Mouse (Mus musculus) hindbrain, embryonic 13.5 days (tissue): ENCODE data around the gene Rai1. TPM values are rescaled to one million over a fixed set of nuclear protein-coding genes. Genes with fewer than 3 reads are reported as not detected.

Experiments
- ATAC-seq: fragments of 200-750 bp; cut with Nextera tagmentation; 2 replicates; pipeline ENCODE4 v1.8.0; 2017; ENCODE audit warnings: moderate TSS enrichment; ENCODE audit not compliant: low FRiP score
- H3K27ac ChIP-seq: fragments of 300-500 bp; sonication (generic); 2 replicates; pipeline ENCODE4 v1.5.1; 2015; ENCODE audit warnings: inconsistent platforms, mild to moderate bottlenecking, moderate library complexity
- H3K27me3 ChIP-seq: fragments of 300-500 bp; sonication (generic); 2 replicates; pipeline ENCODE4 v1.6.1; 2015; ENCODE audit warnings: mild to moderate bottlenecking, inconsistent platforms
- H3K36me3 ChIP-seq: fragments of 300-500 bp; sonication (generic); 2 replicates; pipeline ENCODE4 v1.6.1; 2015; ENCODE audit warnings: mild to moderate bottlenecking, inconsistent platforms
- H3K4me1 ChIP-seq: fragments of 300-500 bp; sonication (generic); replicated peaks from 2 replicates; pipeline ENCODE4 v1.6.1; 2015; ENCODE audit warnings: inconsistent platforms
- H3K4me2 ChIP-seq: fragments of 300-500 bp; sonication (generic); 2 replicates; pipeline ENCODE4 v1.6.1; 2015; ENCODE audit warnings: inconsistent platforms, mild to moderate bottlenecking, moderate library complexity
- H3K4me3 ChIP-seq: fragments of 300-500 bp; sonication (generic); 2 replicates; pipeline ENCODE4 v1.5.1; 2015; ENCODE audit warnings: mild to moderate bottlenecking, inconsistent platforms
- H3K9ac ChIP-seq: fragments of 300-500 bp; sonication (generic); 2 replicates; pipeline ENCODE4 v1.6.1; 2015; ENCODE audit warnings: mild to moderate bottlenecking, inconsistent platforms
- H3K9me3 ChIP-seq: fragments of 300-500 bp; sonication (generic); 2 replicates; pipeline ENCODE4 v1.6.1; 2016; ENCODE audit warnings: inconsistent platforms
- WGBS: fragments of 180-500 bp; shearing (Covaris S2); methylation state at CpG from one replicate; pipeline ENCODE4 v1.1.7; 2015; 5-methylcytosine and 5-hydroxymethylcytosine counted together
- polyA plus RNA-seq: library from polyadenylated mRNA; unstranded; fragments of >200 nt; fragmentation: Nextera tagmentation; extraction: Ambion mirVana; gene quantifications from 2 replicates; pipeline ENCODE4 v1.2.1, GENCODE M21; 2015

Rai1 gene
- polyA plus RNA-seq, 1 experiment from 2014 or later: 32.6 TPM

GRCm38 (mm10) chr11:60202710-60203638 lies 98.2 kb downstream of the Rai1 start:
- 78% methylated on average over 26 of the region's 26 CpGs for WGBS
- Histone ChIP-seq H3K27me3 (no peaks in the 10 kb centered on the region), H3K27ac (peak overlapping the region; percentile 92), H3K4me2 (no peak overlapping the region), H3K36me3 (peaks cover 83% of the 10 kb centered on the region), H3K4me3 (no peak overlapping the region), H3K4me1 (peaks cover 65% of the 10 kb centered on the region), H3K9ac (peak overlapping the region; percentile 59), H3K9me3 (no peaks in the 10 kb centered on the region)
- no peak for ATAC-seq

DNA sequence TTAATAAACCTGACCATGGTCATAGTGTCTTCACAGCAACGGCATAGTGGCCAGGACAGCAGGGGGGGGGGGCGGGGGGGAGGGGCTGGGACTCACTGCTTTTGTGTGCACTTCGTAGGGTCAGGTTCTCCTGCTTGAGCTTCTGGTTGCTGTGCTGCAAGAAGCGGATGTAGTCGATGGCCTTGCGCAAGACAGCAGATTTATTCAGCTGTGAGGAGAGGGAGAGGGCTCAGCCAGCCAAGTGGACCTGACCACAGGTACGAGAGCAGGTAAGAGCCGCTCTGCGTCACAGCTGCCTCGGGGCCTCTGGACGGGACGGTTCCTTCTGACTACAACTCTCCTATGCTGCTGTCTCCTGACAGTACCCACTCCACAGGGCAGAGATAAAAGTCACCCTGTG lies 100.2 kb downstream of the Rai1 start:
- Histone ChIP-seq H3K9ac (no peak overlapping the region), H3K27ac (peak overlapping the region; percentile 92; the same call in 1 of the 2 replicates), H3K4me3 (no peak overlapping the region), H3K4me1 (peaks cover 82% of the 10 kb centered on the region), H3K36me3 (peaks cover 71% of the 10 kb centered on the region), H3K9me3 (no peaks in the 10 kb centered on the region), H3K4me2 (no peak overlapping the region), H3K27me3 (no peaks in the 10 kb centered on the region)
- ATAC-seq: no peak
- WGBS: 88% methylated on average over 11 of the region's 12 CpGs

DNA sequence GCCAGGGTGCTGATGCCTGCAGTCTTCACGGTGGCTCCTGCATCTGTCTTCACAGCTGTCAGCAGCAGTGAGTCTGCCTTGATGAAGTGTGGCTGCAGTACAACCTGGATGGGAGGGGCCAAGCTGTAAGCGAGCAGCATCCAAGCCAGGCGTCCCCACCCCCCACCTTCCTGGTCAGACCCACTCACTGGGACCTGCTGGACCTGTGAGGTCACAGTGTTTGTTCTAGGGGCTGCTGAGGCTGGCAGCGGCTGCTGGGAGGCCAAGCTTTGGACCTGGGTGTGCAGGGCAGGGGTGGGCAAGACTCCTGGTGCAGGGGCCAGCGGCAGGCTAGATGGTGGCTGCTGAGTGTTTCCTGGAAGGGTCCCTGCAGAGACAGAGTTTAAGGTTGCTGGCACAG lies 101.4 kb downstream of the Rai1 start:
- Histone ChIP-seq H3K27me3 (no peaks in the 10 kb centered on the region), H3K9ac (peak overlapping the region; percentile 63), H3K4me1 (peaks cover 85% of the 10 kb centered on the region), H3K4me2 (0 out of 2 replicates have a peak overlapping the region, but pooled peaks have one; percentile 1), H3K4me3 (no peak overlapping the region), H3K9me3 (no peaks in the 10 kb centered on the region), H3K27ac (peak overlapping the region; percentile 76), H3K36me3 (peaks cover 59% of the 10 kb centered on the region)
- no peak for ATAC-seq
- 71% methylated on average over 5 of the region's 5 CpGs for WGBS

- no peak for ATAC-seq
- peak overlapping the region; percentile 90 for H3K27ac ChIP-seq
- H3K4me3 ChIP-seq: peak overlapping the region; percentile 45
- H3K4me1 ChIP-seq: peaks cover 89% of the 10 kb centered on the region
- WGBS: 67% methylated on average over 6 of the region's 6 CpGs
- H3K9me3 ChIP-seq: no peaks in the 10 kb centered on the region
- H3K9ac ChIP-seq: peak overlapping the region; percentile 74
- peak overlapping the region; percentile 65 for H3K4me2 ChIP-seq
- H3K27me3 ChIP-seq: no peaks in the 10 kb centered on the region
- H3K36me3 ChIP-seq: peaks cover 39% of the 10 kb centered on the region
These were observed 103.4 kb downstream of the Rai1 start for GRCm38 (mm10) chr11:60208201-60208600.

DNA sequence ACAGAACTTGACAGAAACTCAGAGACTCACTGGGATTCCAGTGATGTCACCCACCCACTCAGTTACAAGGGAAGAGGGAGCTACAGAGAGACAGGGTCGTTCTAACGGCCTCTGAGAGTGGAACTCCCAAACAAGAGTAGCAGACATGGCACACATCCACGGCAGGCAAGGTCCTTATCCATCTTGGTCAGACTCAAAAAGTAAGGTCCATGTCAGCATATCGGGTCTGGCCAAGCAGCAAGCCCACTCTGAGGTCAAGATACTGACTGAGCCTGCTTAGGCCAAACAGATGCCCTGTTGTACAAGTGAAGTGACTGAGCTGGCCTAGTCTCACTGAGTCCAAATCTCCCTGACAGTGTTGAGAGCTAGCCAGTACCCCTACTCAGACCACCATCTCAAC lies 103.9 kb downstream of the Rai1 start:
- Histone ChIP-seq H3K4me3 (peak overlapping the region; percentile 45), H3K27ac (peak overlapping the region; percentile 90), H3K36me3 (peaks cover 35% of the 10 kb centered on the region), H3K27me3 (no peaks in the 10 kb centered on the region), H3K4me1 (peaks cover 88% of the 10 kb centered on the region), H3K4me2 (peak overlapping the region; percentile 65), H3K9ac (peak overlapping the region; percentile 74), H3K9me3 (no peaks in the 10 kb centered on the region)
- ATAC-seq: no peak
- WGBS: 45% methylated on average over 4 of the region's 4 CpGs

- no peaks in the 10 kb centered on the region for H3K9me3 ChIP-seq
- peak overlapping the region; percentile 90 for H3K27ac ChIP-seq
- H3K4me1 ChIP-seq: peaks cover 84% of the 10 kb centered on the region
- H3K27me3 ChIP-seq: no peaks in the 10 kb centered on the region
- H3K9ac ChIP-seq: peak overlapping the region; percentile 74
- peak overlapping the region; percentile 45 for H3K4me3 ChIP-seq
- peak overlapping the region; percentile 65 for H3K4me2 ChIP-seq
- peaks cover 29% of the 10 kb centered on the region for H3K36me3 ChIP-seq
- WGBS: 36% methylated on average over 7 of the region's 7 CpGs
- ATAC-seq: peak; percentile 64
These were observed 104.6 kb downstream of the Rai1 start for GRCm38 (mm10) chr11:60209217-60209932.

DNA sequence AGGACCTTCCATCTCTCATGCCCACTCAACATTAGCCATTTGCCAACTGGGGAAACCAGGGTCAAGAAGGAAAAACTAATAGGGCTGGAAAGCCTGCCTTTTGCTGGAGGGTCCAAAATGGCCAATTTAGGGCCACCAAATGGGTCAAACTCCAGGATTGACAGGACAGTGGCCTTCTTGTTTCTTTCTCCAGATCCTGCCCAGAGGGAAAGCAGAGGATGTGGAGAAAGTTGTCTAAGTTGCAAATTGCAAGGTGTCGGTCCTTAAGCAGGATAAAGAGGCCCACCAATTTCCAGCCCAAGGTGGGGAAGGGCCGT lies 105.1 kb downstream of the Rai1 start:
- peak overlapping the region; percentile 90 for H3K27ac ChIP-seq
- peak overlapping the region; percentile 65 for H3K4me2 ChIP-seq
- no peaks in the 10 kb centered on the region for H3K9me3 ChIP-seq
- WGBS: 8% methylated on average over 2 of the region's 2 CpGs
- H3K4me3 ChIP-seq: peak overlapping the region; percentile 45
- H3K27me3 ChIP-seq: no peaks in the 10 kb centered on the region
- H3K36me3 ChIP-seq: peaks cover 23% of the 10 kb centered on the region
- no peak for ATAC-seq
- peaks cover 84% of the 10 kb centered on the region for H3K4me1 ChIP-seq
- peak overlapping the region; percentile 74 for H3K9ac ChIP-seq

DNA sequence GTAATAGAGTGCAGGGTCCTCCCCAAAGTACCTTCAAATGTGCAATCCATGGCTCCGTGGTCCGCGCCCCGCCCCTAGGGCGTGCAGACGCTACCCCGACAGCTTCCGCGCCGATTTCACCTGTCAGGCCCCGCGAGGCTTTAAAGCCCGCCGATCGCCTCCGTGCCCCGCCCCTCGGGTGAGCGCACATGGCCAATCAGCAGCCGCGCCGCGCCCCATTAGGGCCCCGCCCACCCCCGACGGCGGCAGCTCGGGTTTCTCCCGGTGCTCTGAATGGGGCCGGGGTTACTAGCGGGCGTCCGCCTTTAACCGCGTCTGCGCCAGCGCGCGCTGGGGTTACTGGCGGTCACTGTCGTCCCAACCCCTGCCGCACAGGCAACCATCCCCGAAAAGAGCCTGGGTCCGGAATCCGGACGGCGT lies 105.5 kb downstream of the Rai1 start:
- Histone ChIP-seq H3K27ac (peak overlapping the region; percentile 90), H3K27me3 (no peaks in the 10 kb centered on the region), H3K4me2 (peak overlapping the region; percentile 65), H3K4me3 (peak overlapping the region; percentile 45), H3K9ac (peak overlapping the region; percentile 74), H3K9me3 (no peaks in the 10 kb centered on the region), H3K36me3 (peaks cover 19% of the 10 kb centered on the region), H3K4me1 (peaks cover 82% of the 10 kb centered on the region)
- WGBS: under 1% methylated on average over 47 of the region's 47 CpGs
- ATAC-seq: peak; percentile 83

DNA sequence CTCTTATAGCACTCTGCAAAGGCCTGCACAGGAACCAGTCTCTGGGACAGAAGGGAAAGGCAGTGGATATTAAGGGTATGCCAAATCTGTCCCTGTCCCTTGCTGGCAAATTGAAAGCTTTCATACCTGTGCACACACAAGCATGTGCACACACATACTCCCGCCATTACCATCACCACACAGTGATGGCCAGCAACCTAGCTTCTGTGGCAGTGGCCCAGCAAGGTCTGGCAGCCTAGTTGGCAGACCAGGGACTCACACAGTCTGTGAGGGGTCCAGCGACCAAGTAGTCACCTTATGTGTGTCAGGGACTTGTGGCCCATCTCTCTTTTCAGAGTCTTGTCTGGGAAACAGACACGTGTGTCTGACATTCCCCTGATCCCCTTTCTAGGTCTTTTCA lies 106.3 kb downstream of the Rai1 start:
- Histone ChIP-seq H3K4me3 (0 out of 2 replicates have a peak overlapping the region, but pooled peaks have one; percentile 45), H3K27ac (peak overlapping the region; percentile 90), H3K27me3 (no peaks in the 10 kb centered on the region), H3K4me2 (peak overlapping the region; percentile 65), H3K4me1 (peaks cover 73% of the 10 kb centered on the region), H3K36me3 (peaks cover 11% of the 10 kb centered on the region), H3K9me3 (no peaks in the 10 kb centered on the region), H3K9ac (no peak overlapping the region; the same call in 1 of the 2 replicates)
- whole genome bisulfite sequencing: 62% methylated on average over 3 of the region's 3 CpGs
- ATAC-seq: no peak

DNA sequence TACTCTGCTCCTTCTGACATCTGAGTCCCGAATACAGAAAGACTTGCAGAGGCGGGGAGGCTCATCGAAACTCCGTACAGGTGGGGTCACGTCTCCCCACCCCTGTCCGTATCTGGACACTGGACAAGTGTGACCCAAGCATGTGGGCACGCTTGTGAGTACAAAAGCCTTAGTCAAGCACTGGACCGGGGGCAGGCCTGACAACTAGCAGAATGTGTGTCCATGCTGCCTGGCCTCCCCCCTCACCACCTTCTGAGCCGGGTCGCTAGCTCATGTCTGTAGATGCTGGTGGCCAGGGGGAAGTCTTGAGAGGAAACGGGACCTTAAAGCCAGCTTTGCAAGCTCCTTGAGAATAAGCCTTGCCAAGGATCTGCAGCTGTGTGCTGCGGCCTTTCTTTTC lies 106.9 kb downstream of the Rai1 start:
- ATAC-seq: no peak
- H3K9ac ChIP-seq: peak overlapping the region; percentile 39; the same call in 1 of the 2 replicates
- WGBS: 68% methylated on average over 12 of the region's 12 CpGs
- no peak overlapping the region for H3K27ac ChIP-seq
- H3K36me3 ChIP-seq: peaks cover 5% of the 10 kb centered on the region
- H3K9me3 ChIP-seq: no peaks in the 10 kb centered on the region
- peaks cover 67% of the 10 kb centered on the region for H3K4me1 ChIP-seq
- H3K27me3 ChIP-seq: no peaks in the 10 kb centered on the region
- H3K4me3 ChIP-seq: no peak overlapping the region
- no peak overlapping the region for H3K4me2 ChIP-seq

GRCm38 (mm10) chr11:60213266-60213665 lies 108.5 kb downstream of the Rai1 start:
- Histone ChIP-seq H3K9me3 (no peaks in the 10 kb centered on the region), H3K9ac (peak overlapping the region; percentile 29; the same call in 1 of the 2 replicates), H3K27ac (peak overlapping the region; percentile 30), H3K4me3 (no peak overlapping the region), H3K36me3 (peaks cover 5% of the 10 kb centered on the region; the same call in 1 of the 2 replicates), H3K4me1 (peaks cover 52% of the 10 kb centered on the region), H3K4me2 (no peak overlapping the region), H3K27me3 (no peaks in the 10 kb centered on the region)
- no peak for ATAC-seq
- WGBS: 71% methylated on average over 6 of the region's 6 CpGs

DNA sequence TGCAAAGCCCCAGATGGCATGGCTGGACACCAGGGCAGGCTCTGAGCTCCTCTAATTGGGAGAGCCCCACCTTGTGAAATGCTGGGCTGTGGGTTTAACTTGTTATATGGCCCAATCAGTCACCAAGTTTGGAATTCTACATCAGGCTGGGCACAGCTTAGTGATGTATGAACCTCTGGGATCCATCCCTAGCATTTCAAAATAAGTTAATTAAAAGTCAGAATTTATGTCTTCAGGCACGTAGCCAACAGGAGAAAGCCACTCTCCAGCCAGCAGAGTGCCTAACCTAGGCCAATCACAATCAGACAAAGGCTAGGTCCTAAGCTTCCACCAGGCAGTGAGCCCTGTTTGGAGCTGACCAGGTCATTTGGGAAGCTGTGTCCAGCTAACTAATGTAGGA lies 111.9 kb downstream of the Rai1 start:
- Histone ChIP-seq H3K9ac (no peak overlapping the region), H3K4me1 (peaks cover 39% of the 10 kb centered on the region), H3K4me2 (no peak overlapping the region), H3K36me3 (peaks cover 5% of the 10 kb centered on the region; the same call in 1 of the 2 replicates), H3K4me3 (no peak overlapping the region), H3K27ac (no peak overlapping the region), H3K27me3 (peaks cover 5% of the 10 kb centered on the region; the same call in 1 of the 2 replicates), H3K9me3 (no peaks in the 10 kb centered on the region)
- WGBS: 97% methylated on average over 1 of the region's 1 CpGs
- no peak for ATAC-seq
